Mouse (Mus musculus): ENCODE results near the gene Ppm1l. TPM values are rescaled to one million over a fixed set of nuclear protein-coding genes. Genes with fewer than 3 reads are reported as not detected.

Ppm1l gene
- polyA plus RNA-seq, 1 experiment from 2014 or later, result 10.9 TPM

- Histone ChIP-seq H3K4me2 (ENCODE audit: low read length) (no peak overlapping the region), H3K4me3 (ENCODE audit: control insufficient read depth in 1 of 2, insufficient read depth in 1 of 2, low read depth in 1 of 2, low read length in 2 of 2) (no peak overlapping the region), H3K27ac (replicated peaks in 1 of 2; ENCODE audit: control insufficient read depth in 1 of 2, insufficient read depth in 1 of 2, low read depth in 2 of 2, low read length in 2 of 2) (no peak overlapping the region), H3K4me1 (ENCODE audit: control insufficient read depth in 2 of 2, insufficient read depth in 2 of 2, low read length in 2 of 2) (peaks cover 4 to 6% of the 10 kb centered on the region in 2 experiments; a peak in 3 of 4 replicates), H3K9me3 (ENCODE audit: control insufficient read depth, low read length) (no peaks in the 10 kb centered on the region), H3K36me3 (ENCODE audit: control insufficient read depth, insufficient read depth, low read length) (no peaks in the 10 kb centered on the region), H3K9ac (ENCODE audit: low read length) (no peak overlapping the region), H3K27me3 (ENCODE audit: control insufficient read depth, insufficient read depth, low read length) (no peaks in the 10 kb centered on the region)
- 76% methylated on average over 13 of the region's 13 CpGs for WGBS
- ATAC-seq (ENCODE audit: insufficient number of reproducible peaks, insufficient read depth, low FRiP score, low read depth), result peak; percentile 35; the same call in 1 of the 2 replicates
Measured at GRCm38 (mm10) chr3:69515730-69516350, 199.2 kb downstream of the Ppm1l start.

- no peak for ATAC-seq (ENCODE audit: insufficient number of reproducible peaks, insufficient read depth, low FRiP score, low read depth)
- no peak overlapping the region for H3K4me3 ChIP-seq (ENCODE audit: control insufficient read depth in 1 of 2, insufficient read depth in 1 of 2, low read depth in 1 of 2, low read length in 2 of 2)
- 76% methylated on average over 9 of the region's 9 CpGs for WGBS
- H3K27me3 ChIP-seq (ENCODE audit: control insufficient read depth, insufficient read depth, low read length), result no peaks in the 10 kb centered on the region
- H3K9me3 ChIP-seq (ENCODE audit: control insufficient read depth, low read length), result no peaks in the 10 kb centered on the region
- no peak overlapping the region for H3K9ac ChIP-seq (ENCODE audit: low read length)
- no peak overlapping the region for H3K4me2 ChIP-seq (ENCODE audit: low read length)
- H3K27ac ChIP-seq (replicated peaks in 1 of 2; ENCODE audit: control insufficient read depth in 1 of 2, insufficient read depth in 1 of 2, low read depth in 2 of 2, low read length in 2 of 2), result no peak overlapping the region
- H3K36me3 ChIP-seq (ENCODE audit: control insufficient read depth, insufficient read depth, low read length), result no peaks in the 10 kb centered on the region
- peaks cover 0 to 4% of the 10 kb centered on the region in 2 experiments; a peak in 3 of 4 replicates for H3K4me1 ChIP-seq (ENCODE audit: control insufficient read depth in 2 of 2, insufficient read depth in 2 of 2, low read length in 2 of 2)
Measured at GRCm38 (mm10) chr3:69519188-69519587, 202.5 kb downstream of the Ppm1l start.

GRCm38 (mm10) chr3:69519789-69520558, 203.3 kb downstream of the Ppm1l start:
- Histone ChIP-seq H3K4me2 (ENCODE audit: low read length) (no peak overlapping the region), H3K36me3 (ENCODE audit: control insufficient read depth, insufficient read depth, low read length) (no peaks in the 10 kb centered on the region), H3K27ac (replicated peaks in 1 of 2; ENCODE audit: control insufficient read depth in 1 of 2, insufficient read depth in 1 of 2, low read depth in 2 of 2, low read length in 2 of 2) (no peak overlapping the region), H3K4me3 (ENCODE audit: control insufficient read depth in 1 of 2, insufficient read depth in 1 of 2, low read depth in 1 of 2, low read length in 2 of 2) (no peak overlapping the region), H3K4me1 (ENCODE audit: control insufficient read depth in 2 of 2, insufficient read depth in 2 of 2, low read length in 2 of 2) (peaks cover 4% of the 10 kb centered on the region in 2 experiments; a peak in 3 of 4 replicates), H3K27me3 (ENCODE audit: control insufficient read depth, insufficient read depth, low read length) (no peaks in the 10 kb centered on the region), H3K9ac (ENCODE audit: low read length) (no peak overlapping the region), H3K9me3 (ENCODE audit: control insufficient read depth, low read length) (no peaks in the 10 kb centered on the region)
- ATAC-seq (ENCODE audit: insufficient number of reproducible peaks, insufficient read depth, low FRiP score, low read depth), result no peak
- 84% methylated on average over 21 of the region's 21 CpGs for WGBS

- H3K4me3 ChIP-seq (ENCODE audit: control insufficient read depth in 1 of 2, insufficient read depth in 1 of 2, low read depth in 1 of 2, low read length in 2 of 2), result no peak overlapping the region
- H3K9ac ChIP-seq (ENCODE audit: low read length), result no peak overlapping the region
- no peaks in the 10 kb centered on the region for H3K36me3 ChIP-seq (ENCODE audit: control insufficient read depth, insufficient read depth, low read length)
- 0 out of 4 replicates have a peak, but pooled peaks cover 0 to 4% of the 10 kb centered on the region in 2 experiments for H3K4me1 ChIP-seq (ENCODE audit: control insufficient read depth in 2 of 2, insufficient read depth in 2 of 2, low read length in 2 of 2)
- ATAC-seq (ENCODE audit: insufficient number of reproducible peaks, insufficient read depth, low FRiP score, low read depth), result no peak
- H3K27me3 ChIP-seq (ENCODE audit: control insufficient read depth, insufficient read depth, low read length), result no peaks in the 10 kb centered on the region
- no peaks in the 10 kb centered on the region for H3K9me3 ChIP-seq (ENCODE audit: control insufficient read depth, low read length)
- no peak overlapping the region for H3K27ac ChIP-seq (replicated peaks in 1 of 2; ENCODE audit: control insufficient read depth in 1 of 2, insufficient read depth in 1 of 2, low read depth in 2 of 2, low read length in 2 of 2)
- whole genome bisulfite sequencing, result 86% methylated on average over 3 of the region's 3 CpGs
- no peak overlapping the region for H3K4me2 ChIP-seq (ENCODE audit: low read length)
Measured at GRCm38 (mm10) chr3:69522270-69522669, 205.6 kb downstream of the Ppm1l start.

- ATAC-seq (ENCODE audit: insufficient number of reproducible peaks, insufficient read depth, low FRiP score, low read depth), result no peak
- Histone ChIP-seq H3K4me3 (ENCODE audit: control insufficient read depth in 1 of 2, insufficient read depth in 1 of 2, low read depth in 1 of 2, low read length in 2 of 2) (no peak overlapping the region), H3K36me3 (ENCODE audit: control insufficient read depth, insufficient read depth, low read length) (no peaks in the 10 kb centered on the region), H3K4me2 (ENCODE audit: low read length) (no peak overlapping the region), H3K4me1 (ENCODE audit: control insufficient read depth in 2 of 2, insufficient read depth in 2 of 2, low read length in 2 of 2) (0 out of 4 replicates have a peak, but pooled peaks cover 0 to 4% of the 10 kb centered on the region in 2 experiments), H3K27me3 (ENCODE audit: control insufficient read depth, insufficient read depth, low read length) (no peaks in the 10 kb centered on the region), H3K27ac (replicated peaks in 1 of 2; ENCODE audit: control insufficient read depth in 1 of 2, insufficient read depth in 1 of 2, low read depth in 2 of 2, low read length in 2 of 2) (no peak overlapping the region), H3K9ac (ENCODE audit: low read length) (no peak overlapping the region), H3K9me3 (ENCODE audit: control insufficient read depth, low read length) (no peaks in the 10 kb centered on the region)
- 63% methylated on average over 8 of the region's 8 CpGs for whole genome bisulfite sequencing
Measured at GRCm38 (mm10) chr3:69524356-69525071, 207.9 kb downstream of the Ppm1l start.

- no peak overlapping the region for H3K4me2 ChIP-seq (ENCODE audit: low read length)
- no peak overlapping the region for H3K4me3 ChIP-seq (ENCODE audit: control insufficient read depth in 1 of 2, insufficient read depth in 1 of 2, low read depth in 1 of 2, low read length in 2 of 2)
- no peak overlapping the region for H3K9ac ChIP-seq (ENCODE audit: low read length)
- H3K27ac ChIP-seq (replicated peaks in 1 of 2; ENCODE audit: control insufficient read depth in 1 of 2, insufficient read depth in 1 of 2, low read depth in 2 of 2, low read length in 2 of 2), result no peak overlapping the region
- no peaks in the 10 kb centered on the region for H3K9me3 ChIP-seq (ENCODE audit: control insufficient read depth, low read length)
- H3K36me3 ChIP-seq (ENCODE audit: control insufficient read depth, insufficient read depth, low read length), result no peaks in the 10 kb centered on the region
- no peaks in the 10 kb centered on the region for H3K27me3 ChIP-seq (ENCODE audit: control insufficient read depth, insufficient read depth, low read length)
- WGBS, result 67% methylated on average over 8 of the region's 8 CpGs
- H3K4me1 ChIP-seq (ENCODE audit: control insufficient read depth in 2 of 2, insufficient read depth in 2 of 2, low read length in 2 of 2), result 0 out of 4 replicates have a peak, but pooled peaks cover 0 to 4% of the 10 kb centered on the region in 2 experiments
- ATAC-seq (ENCODE audit: insufficient number of reproducible peaks, insufficient read depth, low FRiP score, low read depth), result no peak
Measured at GRCm38 (mm10) chr3:69525072-69525529, 208.4 kb downstream of the Ppm1l start.

GRCm38 (mm10) chr3:69527384-69527783, 210.7 kb downstream of the Ppm1l start:
- H3K36me3 ChIP-seq (ENCODE audit: control insufficient read depth, insufficient read depth, low read length), result no peaks in the 10 kb centered on the region
- WGBS, result 79% methylated on average over 1 of the region's 1 CpGs

More at GRCm38 (mm10) chr3:69527384-69527783, 210.7 kb downstream of the Ppm1l start:
- no peak overlapping the region for H3K4me3 ChIP-seq (ENCODE audit: control insufficient read depth in 1 of 2, insufficient read depth in 1 of 2, low read depth in 1 of 2, low read length in 2 of 2)
- H3K4me2 ChIP-seq (ENCODE audit: low read length), result no peak overlapping the region
- no peaks in the 10 kb centered on the region for H3K27me3 ChIP-seq (ENCODE audit: control insufficient read depth, insufficient read depth, low read length)
- no peak overlapping the region for H3K27ac ChIP-seq (replicated peaks in 1 of 2; ENCODE audit: control insufficient read depth in 1 of 2, insufficient read depth in 1 of 2, low read depth in 2 of 2, low read length in 2 of 2)
- no peak for ATAC-seq (ENCODE audit: insufficient number of reproducible peaks, insufficient read depth, low FRiP score, low read depth)
- no peak overlapping the region for H3K9ac ChIP-seq (ENCODE audit: low read length)
- no peaks in the 10 kb centered on the region for H3K9me3 ChIP-seq (ENCODE audit: control insufficient read depth, low read length)
- 0 out of 4 replicates have a peak, but pooled peaks cover 0 to 4% of the 10 kb centered on the region in 2 experiments for H3K4me1 ChIP-seq (ENCODE audit: control insufficient read depth in 2 of 2, insufficient read depth in 2 of 2, low read length in 2 of 2)

Data from heart, embryonic 14.5 days (tissue).